Mouse (Mus musculus): Measurements from ENCODE around the gene 1700025G04Rik.

GRCm38 (mm10) chr1:152019196-152019595 lies 70.7 kb downstream of the 1700025G04Rik start:
- no peak for TF ChIP-seq CTCF (IDR thresholded peaks at IDR 0.05; ENCODE audit: insufficient read depth, low read length)
- no peak for TF ChIP-seq POLR2A (IDR thresholded peaks at IDR 0.05; ENCODE audit: borderline replicate concordance, extremely low read depth, low read depth, low read length)
